Mouse (Mus musculus) embryonic fibroblast, embryonic 13.5 days (primary cell): Measurements from ENCODE around the gene Alyref.

ENCODE experiments used
- CTCF ChIP-seq: IDR thresholded peaks from 2 replicates; pipeline ENCODE4 v1.5.1; 2011; ENCODE audit warnings: mild to moderate bottlenecking, control low read depth, low read length, moderate library complexity, borderline replicate concordance; ENCODE audit not compliant: insufficient read depth
- POLR2A ChIP-seq: IDR thresholded peaks from 2 replicates; pipeline ENCODE4 v1.6.1; 2011; ENCODE audit warnings: low read depth, mild to moderate bottlenecking, control low read depth, low read length, moderate library complexity

GRCm38 (mm10) chr11:120579316-120580107, 18.7 kb downstream of the Alyref start:
- TF ChIP-seq CTCF: peak; percentile 46; the same call in 1 of the 2 replicates
- TF ChIP-seq POLR2A: peak; percentile 7; the same call in 1 of the 2 replicates
